Mouse (Mus musculus) NIH3T3 (cell line): ENCODE results near the gene Pak4.

ENCODE experiments used
- DNase-seq: peaks from one replicate; pipeline ENCODE4 v3.0.0-alpha.2; 2012; ENCODE audit warnings: low read depth

The Pak4 gene

DNA sequence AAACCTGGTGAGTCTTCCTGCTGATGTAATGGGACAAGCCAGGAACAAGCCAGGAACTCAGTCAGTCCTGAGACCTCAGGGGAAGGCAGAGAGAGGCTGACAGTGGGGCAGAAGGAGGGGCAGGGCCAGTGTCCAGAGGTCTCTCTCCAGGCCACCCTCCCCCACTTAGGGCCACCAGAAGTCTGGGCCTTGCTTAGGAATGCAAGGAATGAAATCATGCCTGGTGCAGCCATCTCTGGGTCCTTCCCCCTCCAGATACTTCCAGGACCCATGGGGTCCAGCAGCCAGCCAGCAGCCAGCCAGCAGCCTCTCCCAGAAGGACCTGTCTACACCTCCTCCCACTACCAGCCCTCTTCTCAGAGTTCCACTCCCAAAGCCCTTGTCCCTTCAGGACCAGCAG, 10.3 kb downstream of the Pak4 start:
- DNase-seq = peak; percentile 25

DNA sequence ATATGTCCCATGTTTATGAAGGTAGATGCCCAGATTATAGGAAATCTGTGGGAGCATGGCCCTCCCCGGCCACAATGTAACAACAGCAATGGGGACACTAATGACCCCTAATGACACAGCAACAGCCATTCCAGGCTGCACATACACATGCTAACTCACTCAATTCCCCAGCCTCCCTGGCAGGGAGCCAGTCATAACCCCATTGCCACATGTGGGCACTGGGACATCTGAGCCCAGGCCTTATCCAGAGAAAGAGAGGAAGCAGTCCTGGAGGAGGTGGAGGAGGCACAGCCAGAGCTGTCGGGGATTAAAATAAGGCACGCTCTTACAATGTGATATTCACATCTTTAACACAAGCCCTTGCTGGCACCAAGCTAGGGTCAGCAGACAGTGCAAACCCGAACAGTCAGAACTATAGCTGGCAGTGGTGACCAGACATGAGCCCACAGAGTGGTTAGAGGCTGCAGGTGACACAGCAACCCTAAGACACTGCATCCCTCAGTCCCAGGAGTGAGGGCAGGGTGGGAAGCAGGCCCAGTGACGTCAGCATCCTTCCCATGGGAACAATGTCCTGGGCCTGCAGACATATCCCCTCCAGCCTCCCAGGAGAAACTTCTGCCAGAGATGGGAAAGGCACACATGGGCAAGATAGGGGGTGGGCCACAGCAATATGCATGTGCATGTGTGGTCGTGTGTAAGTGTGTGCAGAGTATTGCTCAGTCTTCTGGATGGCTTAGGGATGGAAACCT, 11.1 kb downstream of the Pak4 start:
- DNase-seq = peak; percentile 62

DNA sequence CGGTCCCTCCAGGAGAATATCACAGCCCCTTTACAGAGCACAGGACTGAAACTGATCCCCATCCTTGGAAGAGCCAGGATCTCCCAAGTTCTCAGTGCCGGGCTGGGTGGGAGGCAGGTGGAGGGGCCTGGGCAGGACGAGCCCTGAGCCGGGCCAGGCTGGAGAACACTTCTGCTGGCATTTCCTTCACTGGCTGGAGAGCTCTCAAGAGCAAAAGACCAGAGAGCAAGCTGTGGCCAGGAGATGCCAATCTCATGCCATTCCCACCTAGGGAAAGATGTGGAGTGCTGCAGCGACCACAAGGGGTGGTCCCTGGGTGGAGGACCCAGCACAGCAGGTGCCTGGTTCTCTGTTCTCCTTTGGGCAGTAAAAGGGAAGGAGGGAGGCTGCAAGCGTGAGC, 13.0 kb downstream of the Pak4 start:
- no peak for DNase-seq

DNA sequence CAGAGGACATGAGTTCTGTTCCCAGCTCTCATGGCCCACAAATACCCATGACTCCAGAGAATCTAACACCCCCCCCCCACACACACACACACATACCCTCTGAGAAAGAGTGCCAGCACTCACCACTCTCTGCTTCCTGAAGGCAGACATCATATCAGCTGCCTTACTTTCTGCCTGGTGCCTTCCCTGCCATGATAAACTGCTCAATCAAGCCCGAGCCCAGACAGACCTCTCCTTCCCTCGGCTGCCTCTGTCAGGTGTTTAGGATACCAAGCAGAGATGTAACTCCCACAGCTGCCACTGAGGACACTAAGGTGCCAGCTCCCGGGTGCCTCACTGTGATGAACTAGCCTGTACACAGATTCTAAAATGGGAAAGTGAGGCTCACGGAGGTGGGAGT, 13.5 kb downstream of the Pak4 start:
- no peak for DNase-seq

DNA sequence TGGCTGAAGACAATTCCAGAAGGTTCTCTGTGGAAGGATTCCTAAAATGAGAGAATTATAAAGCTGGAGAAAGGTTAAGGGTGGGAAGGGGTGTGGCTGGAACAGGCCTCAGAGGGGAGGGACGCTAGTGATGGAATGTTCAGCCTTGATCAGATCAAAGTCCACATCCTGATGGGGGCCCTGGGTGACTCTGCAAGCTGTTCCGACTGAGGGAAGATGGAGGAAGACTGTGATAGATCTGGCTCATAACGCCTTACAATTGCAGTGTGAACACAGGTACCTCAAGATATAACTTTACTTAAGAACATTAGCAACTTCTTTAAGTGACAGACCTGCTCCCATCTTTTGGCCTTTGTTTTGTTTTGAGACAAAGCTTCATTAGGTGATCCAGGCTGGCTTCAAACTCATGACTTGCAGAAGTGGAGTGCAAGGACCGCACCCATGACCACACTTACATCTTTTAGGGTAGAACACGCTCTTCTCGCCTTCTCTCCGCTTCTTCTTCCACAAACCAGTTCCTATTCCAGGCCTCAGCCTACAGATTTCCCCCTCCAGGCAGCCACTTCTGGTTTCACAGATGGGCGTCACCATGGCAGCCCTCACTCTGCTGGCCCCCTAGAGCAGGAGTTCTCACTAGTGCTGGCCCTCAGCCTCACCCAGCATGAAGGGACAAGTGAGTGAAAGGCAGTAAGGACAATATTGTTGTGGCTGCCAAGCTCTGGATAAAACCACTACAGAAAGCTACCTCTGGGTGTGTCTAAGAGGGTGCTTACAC, 14.2 kb downstream of the Pak4 start:
- no peak for DNase-seq

DNA sequence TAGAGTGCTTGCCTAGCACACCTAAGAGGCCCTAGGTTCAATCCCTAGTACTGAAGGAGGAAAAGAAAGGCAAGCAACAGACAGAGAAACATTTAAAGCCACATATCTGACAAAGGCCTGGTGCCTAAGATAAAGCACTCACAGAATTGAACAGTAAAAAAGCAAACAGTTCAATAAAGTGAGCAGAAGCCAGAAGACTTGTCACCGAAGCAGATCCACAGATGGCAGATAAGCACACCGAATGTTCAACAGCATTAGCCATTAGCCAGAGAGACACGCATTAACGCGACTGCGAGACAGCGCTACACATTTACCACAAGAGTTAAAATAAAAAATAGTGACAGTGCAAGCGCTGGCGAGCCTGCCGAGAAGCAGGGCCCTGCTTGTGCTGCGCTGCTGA, 15.1 kb downstream of the Pak4 start:
- DNase-seq = no peak

DNA sequence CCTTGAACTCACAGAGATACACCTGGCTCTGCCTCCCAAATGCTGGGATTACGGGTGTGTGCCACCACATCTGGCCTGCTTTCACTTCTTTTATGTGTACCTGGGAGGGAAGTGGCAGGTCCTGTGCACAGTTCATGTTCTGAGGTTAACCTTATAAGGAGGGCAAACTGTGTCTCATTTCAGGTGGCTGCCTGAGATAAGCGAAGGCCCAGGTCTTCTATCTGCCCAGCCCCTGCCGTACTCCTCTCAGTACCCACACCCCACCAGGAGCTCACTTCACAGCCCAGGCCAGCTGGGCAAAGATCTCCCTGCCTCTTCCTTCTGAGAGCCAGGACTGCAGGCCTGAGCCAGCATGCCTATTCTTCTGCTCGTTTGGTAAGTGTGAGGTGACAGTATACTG, 16.3 kb downstream of the Pak4 start:
- DNase-seq = no peak

DNA sequence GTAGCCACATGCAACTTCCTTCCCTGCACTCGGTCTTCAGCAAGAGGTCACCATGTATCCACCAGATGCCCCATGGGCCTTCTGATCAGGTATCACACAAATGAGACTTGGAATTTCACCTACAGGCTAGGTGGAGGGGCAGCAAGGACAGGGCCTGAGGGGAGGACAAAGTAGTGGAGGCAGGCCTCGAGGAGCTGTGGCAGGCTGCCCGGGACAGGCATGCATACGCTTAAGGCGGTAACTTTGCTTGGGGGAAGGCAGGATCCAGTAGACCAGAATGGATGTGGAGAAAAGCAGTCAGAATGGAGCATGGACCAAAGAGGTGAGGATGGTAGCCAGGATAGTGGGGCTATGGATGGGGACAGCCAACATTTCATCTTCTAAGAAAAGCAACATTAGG, 18.2 kb downstream of the Pak4 start:
- no peak for DNase-seq

DNA sequence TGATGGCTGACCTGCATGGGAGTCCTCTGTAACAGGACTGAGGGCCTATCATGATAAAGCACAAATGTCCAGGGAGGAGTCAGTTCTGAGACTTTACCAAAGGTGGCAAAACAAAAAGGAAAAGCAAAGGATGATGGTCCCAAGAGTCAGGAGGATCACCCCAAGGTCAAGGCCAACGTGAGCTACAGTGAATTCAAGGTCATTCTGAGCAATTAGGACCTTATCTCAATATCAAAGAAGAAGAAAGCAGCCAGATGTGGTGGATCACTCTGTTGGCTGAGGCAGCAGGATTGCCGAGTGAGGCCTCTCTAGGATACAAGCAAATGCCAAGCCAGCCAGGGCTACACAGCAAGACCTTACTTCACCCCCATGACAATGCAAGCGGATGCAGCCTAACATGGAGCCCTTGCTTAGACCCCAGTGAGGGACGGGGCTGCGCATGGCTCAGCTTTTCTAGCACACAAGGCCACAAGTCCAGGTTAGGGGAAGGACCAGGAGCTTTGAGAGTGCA, 19.4 kb downstream of the Pak4 start:
- no peak for DNase-seq

DNA sequence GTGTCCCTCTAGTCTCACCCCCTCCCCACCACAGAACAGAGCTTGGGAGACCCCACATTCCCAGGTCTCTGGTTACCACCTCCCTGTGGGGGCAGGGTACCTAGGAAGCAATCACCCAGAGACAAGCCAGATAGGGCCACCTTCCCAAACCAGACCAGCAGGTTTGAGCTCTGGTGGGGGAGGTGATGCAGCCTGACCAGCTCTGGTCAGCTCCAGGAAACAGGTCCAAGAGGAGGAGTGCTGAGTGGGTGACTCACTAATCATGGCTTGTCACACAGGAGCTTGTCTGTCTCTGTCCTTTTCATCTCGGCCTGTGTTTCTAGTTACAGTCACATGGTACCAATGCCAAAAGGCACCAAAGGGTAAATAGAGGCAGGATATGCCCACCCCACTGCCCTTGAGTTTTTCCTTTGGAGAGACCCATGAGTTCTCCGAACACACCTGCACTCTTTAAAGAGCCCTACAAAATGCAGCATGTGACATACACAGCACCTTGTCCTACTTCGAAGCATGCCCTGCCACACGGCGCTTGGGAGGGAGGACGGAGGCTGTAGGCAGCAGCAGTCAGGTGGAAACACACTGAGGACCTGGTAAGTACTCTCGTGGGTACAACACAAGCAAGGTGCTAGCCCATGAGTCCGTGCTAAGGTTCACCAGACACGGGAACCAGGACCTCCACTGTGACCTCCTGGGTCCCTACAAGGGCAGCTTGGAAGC, 20.0 kb downstream of the Pak4 start:
- DNase-seq = peak; percentile 50

DNA sequence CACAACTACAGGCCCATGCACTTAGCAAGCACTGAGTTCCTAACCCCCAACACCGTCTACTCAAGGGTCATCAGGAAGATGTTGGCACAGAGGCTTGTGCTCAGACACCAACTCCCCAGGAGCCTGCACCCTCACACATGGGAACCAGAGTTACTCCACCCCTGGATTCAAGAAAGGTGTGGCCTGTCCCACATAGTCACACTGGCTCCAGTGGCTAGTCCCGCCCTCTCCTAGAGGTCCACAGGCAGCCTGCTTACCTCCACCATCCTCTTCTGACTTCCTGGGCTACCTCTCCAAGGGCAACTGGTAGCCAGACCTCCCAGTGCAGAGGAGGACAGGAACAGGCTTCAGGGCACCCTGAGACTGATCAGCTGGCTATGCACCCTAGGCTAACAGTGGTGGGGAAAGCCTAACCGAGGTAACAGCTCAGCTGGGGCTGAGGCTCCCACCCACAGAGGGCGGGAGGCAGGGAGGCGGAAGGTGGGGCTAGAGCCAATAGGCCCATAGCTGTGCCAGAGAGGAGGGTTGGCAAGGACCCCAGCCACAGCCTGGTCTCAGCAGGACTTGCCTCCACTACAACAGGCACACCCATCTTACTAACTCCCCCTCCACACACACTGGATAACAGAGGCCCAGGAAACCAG, 21.6 kb downstream of the Pak4 start:
- peak; percentile 90 for DNase-seq

DNA sequence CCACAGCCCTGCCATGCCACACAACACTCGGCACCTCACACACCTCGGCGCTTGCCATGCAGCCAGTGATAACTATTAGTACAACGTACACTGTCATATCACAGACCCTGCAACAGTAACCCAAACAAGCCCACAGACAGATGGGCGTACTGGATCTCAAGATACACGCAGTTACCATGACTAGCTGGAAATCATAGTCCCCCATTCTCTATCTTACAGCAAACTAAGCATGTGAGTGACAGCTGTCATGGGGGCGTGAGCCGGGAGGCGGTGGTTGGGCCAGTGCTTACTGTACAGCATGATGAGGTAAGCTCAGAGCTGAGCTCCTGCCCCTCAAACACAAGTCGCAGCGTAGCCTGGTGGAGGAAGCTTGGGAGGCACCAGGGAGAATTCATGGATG, 22.4 kb downstream of the Pak4 start:
- no peak for DNase-seq

DNA sequence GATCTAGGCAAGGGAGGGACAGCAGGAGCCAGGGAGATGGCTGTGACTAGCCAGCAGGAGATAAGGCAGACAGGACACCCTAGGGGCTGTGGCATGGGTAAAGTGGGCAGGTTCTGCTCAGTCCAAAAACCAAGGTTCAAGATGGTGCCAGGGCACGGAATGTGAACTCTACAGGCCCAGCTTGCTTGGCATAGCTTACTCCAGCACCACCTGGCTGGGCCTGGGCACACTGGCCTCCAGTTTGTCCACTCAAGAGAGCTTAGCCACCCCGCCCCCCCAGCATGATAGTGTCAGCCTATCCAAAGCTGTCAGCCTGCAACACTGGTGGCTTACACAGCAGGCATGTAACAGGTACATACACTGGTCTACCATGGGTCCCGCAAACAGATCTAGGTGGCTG, 24.7 kb downstream of the Pak4 start:
- DNase-seq = no peak

DNA sequence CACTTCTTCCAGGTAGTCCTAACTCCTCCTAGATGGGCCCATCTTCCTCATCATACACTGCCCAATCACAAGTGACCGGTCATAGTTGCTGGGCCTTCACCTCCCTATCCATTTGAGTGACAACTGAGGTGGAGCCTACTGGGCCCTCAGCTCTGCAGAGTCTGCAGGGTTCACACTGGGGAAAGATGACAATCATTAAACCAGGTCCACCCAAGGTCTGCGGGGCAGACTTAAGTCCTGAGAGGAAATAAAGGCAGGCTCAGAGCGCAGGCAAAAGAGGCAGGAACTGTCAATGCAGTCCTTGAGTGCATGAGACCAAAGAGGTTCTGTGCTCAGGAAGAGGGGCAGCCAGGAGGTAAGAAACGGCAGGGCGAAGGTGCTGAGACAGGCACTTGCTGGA, 25.3 kb downstream of the Pak4 start:
- DNase-seq = no peak

DNA sequence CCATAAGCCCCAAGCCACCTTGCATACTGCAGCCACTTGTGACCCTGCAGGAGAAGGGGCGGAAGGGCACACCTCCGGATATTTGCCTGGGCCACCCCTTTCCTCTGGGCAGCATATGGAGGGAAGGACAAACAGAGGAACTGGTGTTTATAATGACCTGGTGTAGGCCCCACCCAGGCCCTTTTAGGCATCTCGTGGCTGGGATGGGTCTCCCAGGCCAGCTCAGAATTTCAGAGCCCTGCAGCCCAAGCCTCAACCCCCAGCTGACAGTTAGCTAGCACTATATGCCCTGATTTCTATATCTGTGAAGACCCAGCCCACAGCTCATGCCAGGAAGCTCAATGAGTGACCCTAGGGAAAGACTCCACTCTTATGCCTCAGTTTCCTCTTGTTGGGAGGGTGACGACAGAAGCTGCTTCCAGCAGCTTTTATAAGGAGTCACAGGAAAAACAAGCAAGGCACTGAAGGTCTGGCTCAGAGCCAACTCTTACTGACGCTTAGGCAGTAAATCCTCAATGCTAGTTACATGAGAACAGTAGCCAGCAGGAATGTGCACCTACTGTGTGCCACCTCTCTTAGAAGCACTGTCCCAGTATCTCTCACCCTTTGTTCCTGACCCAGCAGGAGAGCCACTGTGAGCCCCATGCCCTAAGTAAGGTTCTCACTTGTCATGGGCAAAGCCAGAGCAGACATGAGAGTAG, 26.9 kb downstream of the Pak4 start:
- DNase-seq = peak; percentile 38

DNA sequence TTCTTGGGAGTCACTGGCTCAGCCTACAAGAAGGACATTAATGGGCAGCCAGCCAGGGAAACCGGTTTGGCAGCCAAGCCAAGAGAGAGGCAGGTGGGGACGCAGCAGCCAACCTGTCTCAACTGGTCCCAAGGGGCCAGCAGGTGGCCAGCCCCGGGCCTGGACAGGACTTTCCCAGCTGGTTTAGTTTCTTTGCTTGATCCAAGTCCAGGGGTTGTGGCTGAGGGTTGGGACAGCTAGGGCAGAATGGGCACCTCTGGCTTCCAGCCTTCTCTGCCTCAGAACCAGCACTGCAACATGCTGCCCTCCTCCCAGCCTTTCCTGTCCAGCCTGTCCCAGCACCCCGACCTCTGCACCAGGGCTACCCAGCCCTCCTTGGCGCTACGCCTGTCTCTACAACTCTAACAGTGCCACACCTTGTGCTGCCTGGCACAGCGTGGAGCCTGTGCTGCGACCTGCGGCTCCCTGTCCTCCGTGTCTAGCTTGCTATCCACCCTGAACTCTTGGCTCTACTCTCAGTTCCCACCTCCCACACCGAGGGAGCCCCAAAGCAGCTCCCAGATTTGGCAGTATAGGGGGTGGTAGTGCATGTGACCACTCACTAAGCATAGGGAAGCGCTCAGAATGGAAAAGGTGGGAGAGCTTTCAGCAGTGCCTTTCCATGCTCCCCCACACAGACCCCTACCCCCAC, 27.5 kb downstream of the Pak4 start:
- peak; percentile 14 for DNase-seq

DNA sequence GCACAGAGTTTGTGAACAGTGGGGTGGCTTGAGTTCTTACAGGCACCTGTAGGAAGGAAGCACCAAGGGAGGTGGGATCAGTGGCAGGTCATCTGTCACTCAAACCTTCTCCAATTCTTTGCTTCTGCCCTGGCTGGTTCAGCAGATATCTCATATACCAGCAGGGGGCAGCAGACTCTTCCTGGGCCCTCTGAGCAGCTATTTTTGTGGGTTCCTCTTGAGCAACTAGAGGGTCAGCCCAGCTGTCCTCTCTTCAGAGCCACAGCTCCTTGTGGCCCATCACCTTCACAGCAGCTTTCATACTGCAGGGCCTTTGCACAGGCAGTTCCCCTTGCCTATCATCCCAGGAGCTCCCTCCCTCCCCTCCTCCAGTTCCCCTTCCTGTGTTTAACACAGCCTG, 29.7 kb downstream of the Pak4 start:
- peak; percentile 85 for DNase-seq

DNA sequence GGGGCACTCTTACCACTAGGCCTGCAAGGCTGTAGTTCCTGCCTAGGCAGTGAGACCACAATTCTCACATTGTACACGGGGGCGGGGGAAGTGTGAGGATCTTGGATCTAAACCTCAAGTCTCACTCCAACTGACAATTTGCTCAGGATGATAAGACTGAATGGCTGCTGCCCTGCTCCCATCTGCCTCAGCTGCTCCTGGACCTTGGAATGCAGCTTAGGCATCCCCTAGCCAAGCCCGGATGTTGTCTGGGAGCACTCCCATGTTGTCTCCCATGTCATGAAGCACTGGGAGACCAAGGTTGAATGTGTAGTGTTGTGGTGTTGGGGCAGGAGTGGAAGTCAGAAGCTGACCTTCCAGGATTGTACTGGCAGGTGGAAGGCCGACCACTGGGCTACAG, 30.4 kb downstream of the Pak4 start:
- DNase-seq = no peak

DNA sequence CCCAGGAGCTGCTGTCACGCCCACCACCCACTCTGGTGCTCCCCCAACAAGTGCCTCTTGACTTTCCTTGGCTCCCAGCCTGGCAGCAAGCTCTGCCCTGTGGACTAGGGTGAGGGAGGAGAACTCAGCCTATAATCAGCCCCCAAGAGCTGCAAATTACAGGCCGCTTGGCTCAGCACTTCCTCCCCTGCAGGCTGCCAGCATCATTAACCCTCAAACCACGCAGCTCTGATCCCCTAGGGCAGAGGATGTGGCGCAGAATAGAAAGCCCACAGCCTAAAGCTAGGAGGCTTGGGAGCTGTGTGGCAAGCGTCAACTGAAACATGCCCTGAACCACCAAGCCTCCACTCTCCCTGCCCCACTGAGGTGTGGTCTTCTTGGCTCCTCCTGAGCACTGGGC, 32.6 kb downstream of the Pak4 start:
- no peak for DNase-seq

DNA sequence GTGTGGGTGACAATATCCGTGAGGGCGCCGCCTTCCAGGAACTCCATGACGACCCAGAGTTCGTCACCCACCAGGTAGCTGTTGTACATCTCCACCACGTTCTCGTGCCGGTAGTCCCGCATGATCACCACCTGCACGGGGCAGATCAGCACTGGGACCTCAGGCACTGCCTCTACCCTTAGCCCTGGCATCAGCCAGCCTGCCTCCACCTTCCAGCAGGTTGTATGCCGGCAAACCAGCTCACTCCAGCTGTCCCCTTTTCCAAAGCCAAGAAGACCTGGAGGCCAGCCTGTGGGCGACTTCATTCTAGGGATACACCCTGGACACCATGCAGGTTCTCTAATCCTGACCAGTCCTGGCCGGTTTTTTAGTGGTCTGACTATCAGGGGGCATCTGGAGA, 35.0 kb downstream of the Pak4 start:
- DNase-seq = no peak

DNA sequence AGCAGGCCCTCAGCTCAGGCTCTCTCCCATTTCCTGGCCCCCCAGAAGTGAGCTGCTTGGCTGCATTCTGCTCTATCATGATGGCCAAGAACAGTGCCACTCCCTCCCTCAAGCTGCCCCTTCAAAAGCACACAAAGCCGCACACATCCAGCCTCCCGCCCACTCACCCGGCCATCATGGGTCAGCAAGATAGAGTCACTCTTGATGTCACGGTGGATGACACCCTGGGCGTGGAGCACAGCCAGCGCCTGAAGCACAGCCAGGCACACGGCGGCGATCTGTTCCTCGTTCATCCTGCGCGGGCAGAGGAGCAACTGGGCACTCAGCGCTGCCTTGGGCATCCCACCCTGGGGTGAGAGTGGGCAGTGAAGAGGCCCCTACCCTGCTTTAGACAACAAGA, 35.6 kb downstream of the Pak4 start:
- DNase-seq = no peak
